Mouse (Mus musculus): ENCODE data around the gene H2al1j. TPM values are rescaled to one million over a fixed set of nuclear protein-coding genes. Genes with fewer than 3 reads are reported as not detected.

H2al1j gene
- not detected in 2 replicates for polyA plus RNA-seq (2012; rRNA removed)

GRCm38 (mm10) chrX:11327522-11327921 is at the start of gene H2al1j:
TSS of gene H2al1j (plus strand) at chrX:11327822.

GRCm38 (mm10) chrX:11298957-11299356 is 28.7 kb upstream of the H2al1j start, which contains the start of gene H2al1a:
TSS of gene H2al1a (plus strand) at chrX:11299257.

GRCm38 (mm10) chrX:11302132-11302531 is 25.5 kb upstream of the H2al1j start, which contains the start of gene H2al1b:
TSS of gene H2al1b (plus strand) at chrX:11302432.

GRCm38 (mm10) chrX:11305355-11305754 is 22.3 kb upstream of the H2al1j start, which contains the start of gene H2al1c:
TSS of gene H2al1c (plus strand) at chrX:11305655.

GRCm38 (mm10) chrX:11308524-11308923 is 19.1 kb upstream of the H2al1j start, which contains the start of gene H2al1d:
TSS of gene H2al1d (plus strand) at chrX:11308824.

GRCm38 (mm10) chrX:11311634-11312033 is 16.0 kb upstream of the H2al1j start, which contains the start of gene H2al1e:
TSS of gene H2al1e (plus strand) at chrX:11311934.

GRCm38 (mm10) chrX:11314858-11315257 is 12.8 kb upstream of the H2al1j start, which contains the start of gene H2al1f:
TSS of gene H2al1f (plus strand) at chrX:11315158.

GRCm38 (mm10) chrX:11317956-11318355 is 9.7 kb upstream of the H2al1j start, which contains the start of gene H2al1g:
TSS of gene H2al1g (plus strand) at chrX:11318256.

GRCm38 (mm10) chrX:11321192-11321591 is 6.4 kb upstream of the H2al1j start, which contains the start of gene H2al1h:
TSS of gene H2al1h (plus strand) at chrX:11321492.

GRCm38 (mm10) chrX:11324359-11324758 is 3.3 kb upstream of the H2al1j start, which contains the start of gene H2al1i:
TSS of gene H2al1i (plus strand) at chrX:11324659.

Other genes with a start within 250 kb of the H2al1j start
- not detected in 2 replicates for gene H2al1a, start 28.6 kb upstream of the H2al1j start, polyA plus RNA-seq (2012; rRNA removed)
- gene H2al1b, start 25.4 kb upstream of the H2al1j start, polyA plus RNA-seq (2012; rRNA removed), result not detected in 2 replicates
- not detected in 2 replicates for gene H2al1c, start 22.2 kb upstream of the H2al1j start, polyA plus RNA-seq (2012; rRNA removed)
- not detected in 2 replicates for gene H2al1d, start 19.0 kb upstream of the H2al1j start, polyA plus RNA-seq (2012; rRNA removed)
- gene H2al1e, start 15.9 kb upstream of the H2al1j start, polyA plus RNA-seq (2012; rRNA removed), result not detected in 2 replicates
- not detected in 2 replicates for gene H2al1f, start 12.7 kb upstream of the H2al1j start, polyA plus RNA-seq (2012; rRNA removed)
- not detected in 2 replicates for gene H2al1g, start 9.6 kb upstream of the H2al1j start, polyA plus RNA-seq (2012; rRNA removed)
- not detected in 2 replicates for gene H2al1h, start 6.3 kb upstream of the H2al1j start, polyA plus RNA-seq (2012; rRNA removed)
- not detected in 2 replicates for gene H2al1i, start 3.2 kb upstream of the H2al1j start, polyA plus RNA-seq (2012; rRNA removed)